Mouse (Mus musculus) MEL (cell line): ENCODE measurements around the gene Rasgrp3. TPM values are rescaled to one million over a fixed set of nuclear protein-coding genes. Genes with fewer than 3 reads are reported as not detected.

Source experiments
- DNase-seq: peaks from one replicate; pipeline ENCODE4 v3.0.0; 2011; ENCODE audit warnings: low read depth, low spot score
- H3K27ac ChIP-seq: 2 replicates; pipeline ENCODE4 v1.5.1; 2012; ENCODE audit warnings: low read depth, mild to moderate bottlenecking, control low read depth, low read length, moderate library complexity; ENCODE audit not compliant: control insufficient read depth
- H3K27me3 ChIP-seq, 2 experiments: fragments of 150-350 bp in 1 of 2; sonication (generic) in 1 of 2; 2 replicates each; pipeline ENCODE4 v1.6.1; 2012; ENCODE audit warnings: low read length in 2 of 2, mild to moderate bottlenecking in 2 of 2, improper control_type of control experiment in 1 of 2, moderate library complexity in 1 of 2; ENCODE audit not compliant: insufficient read depth in 2 of 2, control insufficient read depth in 1 of 2
- H3K36me3 ChIP-seq, 2 experiments: 2 replicates each; pipeline ENCODE4 v1.6.1; 2012 to 2014; ENCODE audit warnings: low read length in 2 of 2, improper control_type of control experiment in 1 of 2, inconsistent platforms in 1 of 2, mild to moderate bottlenecking in 1 of 2; ENCODE audit not compliant: insufficient read depth in 2 of 2, control insufficient read depth in 1 of 2
- H3K4me1 ChIP-seq, 2 experiments: fragments of 150-350 bp in 1 of 2; sonication (generic) in 1 of 2; 2 replicates each; pipeline ENCODE4 v1.6.1; 2012; ENCODE audit warnings: low read length in 2 of 2, improper control_type of control experiment in 1 of 2, mild to moderate bottlenecking in 1 of 2; ENCODE audit not compliant: insufficient read depth in 2 of 2, control insufficient read depth in 1 of 2
- H3K4me3 ChIP-seq, 2 experiments: fragments of 150-350 bp in 1 of 2; sonication (generic) in 1 of 2; 2 replicates each; pipeline ENCODE4 v1.5.1; 2012; ENCODE audit warnings: low read depth in 2 of 2, low read length in 2 of 2, mild to moderate bottlenecking in 2 of 2, moderate library complexity in 2 of 2, control low read depth in 1 of 2, improper control_type of control experiment in 1 of 2; ENCODE audit not compliant: control insufficient read depth in 1 of 2, insufficient read depth in 1 of 2
- H3K79me2 ChIP-seq: 2 replicates; pipeline ENCODE4 v1.6.1; 2012; ENCODE audit warnings: mild to moderate bottlenecking, low read length, moderate library complexity; ENCODE audit not compliant: control insufficient read depth, poor library complexity, insufficient read depth
- H3K9ac ChIP-seq: 2 replicates; pipeline ENCODE4 v1.6.1; 2012; ENCODE audit warnings: low read depth, mild to moderate bottlenecking, control low read depth, low read length, moderate library complexity; ENCODE audit not compliant: control insufficient read depth, poor library complexity, severe bottlenecking
- H3K9me3 ChIP-seq: fragments of 150-350 bp; sonication (generic); replicated peaks from 2 replicates; pipeline ENCODE4 v1.6.1; 2012; ENCODE audit warnings: mild to moderate bottlenecking, low read length, improper control_type of control experiment, moderate library complexity; ENCODE audit not compliant: insufficient read depth
- BHLHE40 ChIP-seq: IDR thresholded peaks from 2 replicates; pipeline ENCODE4 v1.6.1; 2012; ENCODE audit warnings: low read depth, mild to moderate bottlenecking, inconsistent platforms, low read length, improper control_type of control experiment, borderline replicate concordance
- CTCF ChIP-seq, 3 experiments: IDR thresholded peaks in 2 of 3; conservative IDR thresholded peaks in 1 of 3; 2 replicates each; pipeline ENCODE4 v1.5.1; 2011 to 2012; ENCODE audit warnings: low read length in 3 of 3, low read depth in 2 of 3, mild to moderate bottlenecking in 2 of 3, improper control_type of control experiment in 1 of 3, inconsistent platforms in 1 of 3, mixed read lengths in 1 of 3, moderate library complexity in 1 of 3; ENCODE audit not compliant: control insufficient read depth in 1 of 3, insufficient read depth in 1 of 3, poor library complexity in 1 of 3, severe bottlenecking in 1 of 3
- ELF1 ChIP-seq: IDR thresholded peaks from 2 replicates; pipeline ENCODE4 v1.6.1; 2014; ENCODE audit warnings: low read depth, mild to moderate bottlenecking, inconsistent platforms, low read length, improper control_type of control experiment, moderate library complexity
- EP300 ChIP-seq, 2 experiments: IDR thresholded peaks; 2 replicates each; pipeline ENCODE4 v1.6.1; 2011; ENCODE audit warnings: improper control_type of control experiment in 2 of 2, low read length in 2 of 2, low read depth in 1 of 2, mild to moderate bottlenecking in 1 of 2
- ETS1 ChIP-seq: IDR thresholded peaks from 2 replicates; pipeline ENCODE4 v1.6.1; 2012; ENCODE audit warnings: low read depth, mild to moderate bottlenecking, inconsistent platforms, low read length, improper control_type of control experiment, moderate library complexity
- GATA1 ChIP-seq: IDR thresholded peaks from 2 replicates; pipeline ENCODE4 v1.6.1; 2011; ENCODE audit warnings: low read depth, low read length, improper control_type of control experiment
- MAX ChIP-seq: IDR thresholded peaks from 2 replicates; pipeline ENCODE4 v1.6.1; 2011; ENCODE audit warnings: low read length, improper control_type of control experiment
- MAZ ChIP-seq: IDR thresholded peaks from 2 replicates; pipeline ENCODE4 v1.6.1; 2012; ENCODE audit warnings: low read depth, mild to moderate bottlenecking, inconsistent platforms, low read length, improper control_type of control experiment
- MYC ChIP-seq: IDR thresholded peaks from 2 replicates; pipeline ENCODE4 v1.6.1; 2011; ENCODE audit warnings: low read depth, mild to moderate bottlenecking, low read length, improper control_type of control experiment, moderate library complexity
- NELFE ChIP-seq: IDR thresholded peaks from 2 replicates; pipeline ENCODE4 v1.6.1; 2011; ENCODE audit warnings: low read depth, low read length, improper control_type of control experiment
- NRF1 ChIP-seq: IDR thresholded peaks from 2 replicates; pipeline ENCODE4 v1.6.1; 2014; ENCODE audit warnings: low read depth, mild to moderate bottlenecking, inconsistent platforms, low read length, improper control_type of control experiment, moderate library complexity; ENCODE audit not compliant: poor library complexity, insufficient read depth, severe bottlenecking
- RAD21 ChIP-seq: IDR thresholded peaks from 2 replicates; pipeline ENCODE4 v1.6.1; 2011; ENCODE audit warnings: mild to moderate bottlenecking, low read depth, low read length, improper control_type of control experiment
- TBP ChIP-seq: IDR thresholded peaks from 2 replicates; pipeline ENCODE4 v1.8.0; 2011; ENCODE audit warnings: low read depth, low read length, improper control_type of control experiment
- TCF12 ChIP-seq: IDR thresholded peaks from 2 replicates; pipeline ENCODE4 v1.6.1; 2014; ENCODE audit warnings: low read depth, mild to moderate bottlenecking, inconsistent platforms, low read length, improper control_type of control experiment, moderate library complexity
- UBTF ChIP-seq: IDR thresholded peaks from 2 replicates; pipeline ENCODE4 v1.6.1; 2012; ENCODE audit warnings: low read depth, mild to moderate bottlenecking, inconsistent platforms, low read length, improper control_type of control experiment, moderate library complexity, borderline replicate concordance; ENCODE audit not compliant: insufficient read depth
- USF2 ChIP-seq, 2 experiments: IDR thresholded peaks; 2 replicates each; pipeline ENCODE4 v1.6.1; 2011 to 2012; ENCODE audit warnings: improper control_type of control experiment in 2 of 2, low read length in 2 of 2, borderline replicate concordance in 1 of 2, inconsistent platforms in 1 of 2, low read depth in 1 of 2, mild to moderate bottlenecking in 1 of 2; ENCODE audit not compliant: insufficient read depth in 1 of 2
- ZKSCAN1 ChIP-seq: IDR thresholded peaks from 2 replicates; pipeline ENCODE4 v1.6.1; 2012; ENCODE audit warnings: low read depth, mild to moderate bottlenecking, inconsistent platforms, low read length, improper control_type of control experiment, moderate library complexity
- polyA plus RNA-seq, 2 experiments: library from polyadenylated mRNA; stranded (reverse) in 1 of 2; unstranded in 1 of 2; fragments of >175 nt in 1 of 2; fragments of >200 nt in 1 of 2; gene quantifications; 2 replicates each; pipeline versions ENCODE4 v1.2.1 to v1.2.4; 2012; ENCODE audit warnings: low replicate concordance in 2 of 2, low read depth in 1 of 2; ENCODE audit not compliant: insufficient read length in 2 of 2, insufficient read depth in 1 of 2, missing spikeins in 1 of 2
- total RNA-seq: library from RNA; depleted of rRNA; stranded (reverse); fragments of 300-350 nt; gene quantifications from 2 replicates; pipeline ENCODE4 v1.2.3, GENCODE M21; 2012

Rasgrp3 gene
- total and polyA plus RNA-seq, 3 experiments, result not detected

- H3K9ac ChIP-seq, result no peak overlapping the region
- H3K27me3 ChIP-seq, result no peaks in the 10 kb centered on the region; a peak in 2 of 4 replicates
- no peaks in the 10 kb centered on the region for H3K36me3 ChIP-seq
- H3K9me3 ChIP-seq, result no peaks in the 10 kb centered on the region
- no peak for DNase-seq
- no peaks in the 10 kb centered on the region for H3K4me1 ChIP-seq
- TF ChIP-seq NRF1, result no peak
- no peak for TF ChIP-seq BHLHE40
- no peak for TF ChIP-seq MYC
- no peak for TF ChIP-seq TBP
- no peak for TF ChIP-seq ZKSCAN1
- TF ChIP-seq ETS1, result no peak
- no peak for TF ChIP-seq TCF12
- no peak overlapping the region for H3K4me3 ChIP-seq
- no peak overlapping the region for H3K27ac ChIP-seq
- H3K79me2 ChIP-seq, result no peaks in the 10 kb centered on the region
Observed at GRCm38 (mm10) chr17:75509257-75509656, 73.6 kb downstream of the Rasgrp3 start.

GRCm38 (mm10) chr17:75516591-75516990 lies 80.9 kb downstream of the Rasgrp3 start:
- Histone ChIP-seq H3K27ac (no peak overlapping the region), H3K79me2 (no peaks in the 10 kb centered on the region), H3K4me1 (peaks cover 0 to 4% of the 10 kb centered on the region in 2 experiments; a peak in 3 of 4 replicates), H3K9ac (no peak overlapping the region), H3K27me3 (no peaks in the 10 kb centered on the region), H3K4me3 (no peak overlapping the region), H3K9me3 (no peaks in the 10 kb centered on the region), H3K36me3 (no peaks in the 10 kb centered on the region)
- TF ChIP-seq ELF1, result no peak
- no peak for TF ChIP-seq CTCF (IDR thresholded peaks at IDR 0.05 in 2 of 3, conservative IDR thresholded peaks at IDR 0.05 in 1 of 3; ENCODE audit: control insufficient read depth in 1 of 3, insufficient read depth in 1 of 3, low read depth in 2 of 3, low read length in 3 of 3, poor library complexity in 1 of 3, severe bottlenecking in 1 of 3)
- no peak for TF ChIP-seq MAX
- TF ChIP-seq MAZ, result no peak
- TF ChIP-seq ETS1, result no peak
- no peak for TF ChIP-seq MYC
- no peak for TF ChIP-seq NELFE
- DNase-seq, result no peak

- no peak overlapping the region for H3K9ac ChIP-seq
- DNase-seq, result peak; percentile 73
- no peaks in the 10 kb centered on the region for H3K79me2 ChIP-seq
- H3K9me3 ChIP-seq, result no peaks in the 10 kb centered on the region
- TF ChIP-seq USF2 (IDR thresholded peaks at IDR 0.05; ENCODE audit: borderline replicate concordance in 1 of 2, insufficient read depth in 1 of 2, low read depth in 1 of 2, low read length in 2 of 2) (no peak), UBTF (no peak), MAZ (no peak), TBP (no peak), RAD21 (no peak), EP300 (IDR thresholded peaks at IDR 0.05; ENCODE audit: low read depth in 1 of 2, low read length in 2 of 2) (peak in 1 of 2 experiments; percentile 9; a peak in 2 of 4 replicates), GATA1 (peak; percentile 51)
- peaks cover 0 to 4% of the 10 kb centered on the region in 2 experiments; a peak in 3 of 4 replicates for H3K4me1 ChIP-seq
- no peak overlapping the region for H3K4me3 ChIP-seq
- H3K27ac ChIP-seq, result no peak overlapping the region
- no peaks in the 10 kb centered on the region for H3K36me3 ChIP-seq
- H3K27me3 ChIP-seq, result no peaks in the 10 kb centered on the region
Observed at GRCm38 (mm10) chr17:75518181-75518901, 82.6 kb downstream of the Rasgrp3 start.
